Mouse (Mus musculus): ENCODE results near the gene Sec22c. TPM values are rescaled to one million over a fixed set of nuclear protein-coding genes. Genes with fewer than 3 reads are reported as not detected.

Gene Sec22c
- 13.2 and 14.1 TPM in 2 replicates for polyA plus RNA-seq (2012; rRNA removed)

DNA sequence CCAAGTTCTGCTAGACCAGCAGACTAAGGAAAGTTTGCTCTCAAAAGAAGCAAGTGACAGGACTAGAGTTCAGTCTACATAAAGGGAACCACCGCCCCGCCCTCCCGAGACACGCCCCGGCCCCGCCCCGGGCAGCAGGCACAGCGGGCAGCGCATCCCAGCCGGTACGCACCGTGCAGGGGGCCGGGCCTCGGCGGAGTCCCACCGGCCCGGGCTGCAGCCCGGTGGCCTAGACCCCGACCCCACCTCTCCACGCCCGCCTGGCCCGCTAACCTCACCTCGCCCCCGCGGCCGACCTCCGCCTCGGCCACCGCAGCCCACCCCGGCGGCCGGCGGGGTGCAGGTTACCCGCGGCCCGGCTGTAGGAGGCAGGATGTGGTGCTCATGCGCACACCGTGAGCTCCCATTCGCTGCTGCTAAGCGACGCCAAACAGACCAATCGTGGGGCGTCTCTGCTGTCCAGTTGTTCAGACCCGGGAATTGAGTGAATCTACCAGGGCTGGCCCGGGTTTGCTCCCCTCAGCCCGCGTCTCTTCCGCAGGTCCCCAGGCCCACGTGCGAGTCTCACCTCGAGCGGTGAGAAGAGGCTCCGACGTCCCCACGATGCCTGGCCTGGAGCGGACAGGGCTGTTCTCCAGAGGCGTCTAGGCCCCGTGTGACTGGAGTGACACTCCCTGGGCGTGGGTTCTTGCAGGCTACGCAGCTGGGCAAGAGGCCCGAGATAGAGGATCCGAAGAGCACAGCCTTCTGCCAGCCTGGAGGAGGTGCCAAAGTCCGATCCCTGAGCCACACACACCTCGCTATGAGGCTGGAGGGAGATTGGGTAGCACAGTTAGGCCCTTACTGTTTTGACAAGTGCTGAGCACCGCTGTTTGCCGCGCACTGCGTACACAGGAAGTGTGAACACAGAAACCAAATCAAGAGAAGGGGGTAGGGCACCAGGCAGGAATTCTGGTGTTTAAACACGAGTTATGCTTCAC is at the start of gene Sec22c:
TSS of gene Sec22c (minus strand) at position 845 of the 980 bp plus-strand sequence.

DNA sequence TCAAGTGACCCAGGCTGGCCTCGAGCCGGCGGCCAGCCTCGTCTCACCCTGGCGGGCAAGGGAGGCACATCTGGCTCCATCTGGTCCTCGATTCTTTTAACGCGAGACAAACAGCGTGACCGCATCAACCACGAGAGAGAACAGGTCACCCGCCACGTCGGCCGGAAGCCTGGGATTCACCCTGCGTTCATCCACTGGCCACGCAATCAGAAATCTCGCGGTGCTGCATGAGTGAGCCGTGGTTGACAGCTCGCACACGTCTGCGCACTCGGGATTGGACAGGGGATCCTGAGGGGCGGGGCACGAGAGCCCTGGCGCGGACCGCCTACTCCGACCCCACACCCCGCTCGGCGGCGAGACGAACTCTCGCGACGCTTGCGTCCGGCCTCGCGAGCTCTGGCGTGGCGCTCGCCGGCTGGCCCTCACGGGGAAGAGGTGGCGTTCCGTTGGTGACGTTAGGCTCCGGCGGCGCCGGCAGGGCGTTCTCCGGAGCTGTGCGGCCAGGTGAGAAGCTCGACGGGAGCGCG is 13.6 kb upstream of the Sec22c start, which contains the start of gene Nktr:
TSS of gene Nktr (plus strand) at position 378 of the 527 bp plus-strand sequence.

DNA sequence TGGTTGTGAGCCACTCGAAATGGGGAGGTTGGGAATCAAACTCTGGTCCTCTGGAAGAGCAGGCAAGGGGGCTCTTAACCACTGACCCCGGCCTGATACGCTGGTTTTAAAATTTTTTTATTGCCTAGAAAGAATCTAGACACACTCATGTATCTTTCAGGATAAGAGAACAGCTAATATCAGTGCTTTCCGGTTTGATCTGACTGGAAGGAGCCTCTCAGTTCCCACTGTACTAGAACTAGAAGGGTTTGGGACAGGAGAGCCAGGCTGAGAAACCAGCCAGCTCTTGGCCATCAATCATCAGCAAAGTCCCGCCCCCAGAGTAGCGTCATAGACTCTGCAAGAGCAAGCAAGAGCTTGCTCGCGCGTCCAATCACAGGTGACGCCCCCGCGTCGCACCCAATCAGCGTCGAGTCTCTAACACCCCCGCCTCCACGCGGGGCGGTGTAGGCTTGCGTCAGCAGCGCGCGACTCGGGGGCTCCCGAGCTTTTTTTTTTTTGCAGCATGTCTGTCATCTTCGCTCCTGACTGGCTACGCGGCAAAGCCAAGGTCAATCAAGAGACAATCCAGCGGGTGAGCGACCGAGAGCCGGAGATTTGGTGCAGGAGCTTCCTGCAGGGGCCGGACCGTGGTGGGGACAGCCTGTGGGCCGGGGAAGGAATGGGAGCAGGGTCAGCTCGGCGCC is 4.8 kb upstream of the Sec22c start, which contains the start of gene Ss18l2:
TSS of gene Ss18l2 (plus strand) at position 432 of the 686 bp plus-strand sequence.

DNA sequence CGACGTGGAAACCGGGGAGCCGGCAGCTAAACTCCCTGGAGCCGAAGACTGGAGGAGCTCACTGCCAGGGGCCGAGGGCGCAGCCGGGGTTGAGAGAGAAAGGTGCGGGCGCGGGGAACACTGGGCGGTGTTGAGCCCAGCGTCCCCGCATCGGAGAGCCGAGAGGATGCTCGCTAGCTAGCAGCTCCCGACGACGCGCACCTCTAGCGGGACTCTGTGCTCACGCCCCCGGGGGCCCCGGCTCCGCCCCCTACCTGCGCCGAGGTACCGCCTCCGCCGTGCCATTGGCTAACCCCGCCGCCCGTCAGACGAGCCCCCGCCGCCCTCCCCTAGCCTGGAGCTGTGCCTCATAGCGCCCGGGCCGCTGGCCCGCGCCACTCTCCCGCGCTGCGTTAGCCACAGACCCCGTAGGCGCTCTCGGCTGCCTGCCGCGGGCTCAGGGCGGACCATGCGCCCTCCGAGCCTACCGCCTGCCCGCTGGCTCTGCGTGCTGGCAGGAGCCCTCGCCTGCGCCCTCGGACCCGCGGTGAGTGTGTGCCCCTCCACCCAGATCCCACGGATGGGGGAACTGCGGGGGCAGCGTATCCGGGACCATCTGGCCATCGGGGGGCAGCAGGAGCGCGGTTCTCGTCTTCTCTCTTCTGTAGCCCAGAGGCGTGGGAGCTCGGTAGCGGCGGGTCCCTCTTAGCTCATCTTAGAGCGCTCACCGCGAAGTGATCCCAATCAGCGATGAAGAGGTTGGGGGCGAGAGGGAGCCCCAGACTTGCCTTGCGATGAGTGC is 62.7 kb downstream of the Sec22c start, which contains the start of gene Vipr1:
TSS of gene Vipr1 (plus strand) at position 316 of the 781 bp plus-strand sequence.

DNA sequence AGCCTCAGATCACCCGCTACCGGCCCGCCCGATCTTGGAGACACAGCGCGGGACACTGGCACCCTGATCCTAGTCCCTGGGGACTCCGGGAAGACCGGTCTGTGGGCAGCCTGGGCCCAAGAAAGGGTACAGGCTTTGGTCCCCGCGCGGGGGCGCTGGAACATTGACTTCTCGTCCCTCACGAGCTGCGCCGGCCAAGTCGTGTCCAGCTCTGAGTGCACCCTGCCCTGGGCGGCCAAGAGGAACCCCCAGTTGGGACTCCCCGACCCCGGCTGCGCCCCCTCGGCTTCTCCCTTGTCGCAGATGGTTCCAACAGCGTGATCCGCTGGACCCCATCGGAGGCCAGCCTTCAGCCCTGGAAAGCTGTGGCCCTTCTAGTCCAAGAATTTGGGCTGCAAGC is 63.3 kb downstream of the Sec22c start, which contains the start of gene Lyzl4:
TSS of gene Lyzl4 (minus strand) at position 96 of the 400 bp plus-strand sequence.

Other genes with a start within 250 kb of the Sec22c start
- 4.0 and 8.1 TPM in 2 replicates for gene Cck, start 209.8 kb downstream of the Sec22c start, polyA plus RNA-seq (2012; rRNA removed)
- gene Lyzl4, start 63.4 kb downstream of the Sec22c start, polyA plus RNA-seq (2012; rRNA removed), result not detected in 2 replicates
- 0.27 and 0.32 TPM in 2 replicates for gene Vipr1, start 62.8 kb downstream of the Sec22c start, polyA plus RNA-seq (2012; rRNA removed)
- 35.0 and 65.5 TPM in 2 replicates for gene Ss18l2, start 4.8 kb upstream of the Sec22c start, polyA plus RNA-seq (2012; rRNA removed)
- gene Nktr, start 13.7 kb upstream of the Sec22c start, polyA plus RNA-seq (2012; rRNA removed), result 117 and 173 TPM in 2 replicates
- 35.1 and 38.3 TPM in 2 replicates for gene Zfp651, start 53.8 kb upstream of the Sec22c start, polyA plus RNA-seq (2012; rRNA removed)
- gene Klhl40, start 72.1 kb upstream of the Sec22c start, polyA plus RNA-seq (2012; rRNA removed), result 0.12 and 1.5 TPM in 2 replicates
- gene Hhatl, start 87.0 kb upstream of the Sec22c start, polyA plus RNA-seq (2012; rRNA removed), result 0.24 and 0.48 TPM in 2 replicates
- gene Ccdc13, start 134.0 kb upstream of the Sec22c start, polyA plus RNA-seq (2012; rRNA removed), result 2.1 and 3.2 TPM in 2 replicates
- gene Higd1a, start 152.9 kb upstream of the Sec22c start, polyA plus RNA-seq (2012; rRNA removed), result 50.0 and 60.2 TPM in 2 replicates
- 0.37 and 0.46 TPM in 2 replicates for gene Ackr2, start 192.9 kb upstream of the Sec22c start, polyA plus RNA-seq (2012; rRNA removed)
- not detected in 2 replicates for gene Cyp8b1, start 210.8 kb upstream of the Sec22c start, polyA plus RNA-seq (2012; rRNA removed)
- 0.70 and 0.77 TPM in 2 replicates for gene Fam198a, start 245.5 kb upstream of the Sec22c start, polyA plus RNA-seq (2012; rRNA removed)

Data from central nervous system, embryonic 11.5 days (tissue).